Mouse (Mus musculus) heart, embryonic 13.5 days (tissue): ENCODE data around the gene Tsc1. TPM values are rescaled to one million over a fixed set of nuclear protein-coding genes. Genes with fewer than 3 reads are reported as not detected.

ENCODE experiments used
- ATAC-seq: fragments of 200-750 bp; cut with Nextera tagmentation; 2 replicates; pipeline ENCODE4 v1.8.0; 2017; ENCODE audit warnings: moderate TSS enrichment; ENCODE audit not compliant: insufficient number of reproducible peaks, low FRiP score, low TSS enrichment; ENCODE audit errors: extremely low read depth
- H3K27ac ChIP-seq: fragments of 300-500 bp; sonication (generic); replicated peaks from 2 replicates; pipeline ENCODE4 v1.5.1; 2015; ENCODE audit warnings: moderate library complexity, mild to moderate bottlenecking, inconsistent platforms
- H3K27me3 ChIP-seq: fragments of 300-500 bp; sonication (generic); replicated peaks from 2 replicates; pipeline ENCODE4 v1.6.1; 2015; ENCODE audit warnings: mild to moderate bottlenecking, inconsistent platforms
- H3K36me3 ChIP-seq: fragments of 300-500 bp; sonication (generic); 2 replicates; pipeline ENCODE4 v1.6.1; 2015; ENCODE audit warnings: mild to moderate bottlenecking, inconsistent platforms
- H3K4me1 ChIP-seq: fragments of 300-500 bp; sonication (generic); 2 replicates; pipeline ENCODE4 v1.6.1; 2015; ENCODE audit warnings: inconsistent platforms
- H3K4me2 ChIP-seq: fragments of 300-500 bp; sonication (generic); 2 replicates; pipeline ENCODE4 v1.6.1; 2015; ENCODE audit warnings: inconsistent platforms, mild to moderate bottlenecking, moderate library complexity
- H3K4me3 ChIP-seq: fragments of 300-500 bp; sonication (generic); 2 replicates; pipeline ENCODE4 v1.5.1; 2015; ENCODE audit warnings: moderate library complexity, mild to moderate bottlenecking, inconsistent platforms
- H3K9ac ChIP-seq: fragments of 300-500 bp; sonication (generic); 2 replicates; pipeline ENCODE4 v1.6.1; 2015; ENCODE audit warnings: inconsistent platforms, mild to moderate bottlenecking, moderate library complexity
- H3K9me3 ChIP-seq: fragments of 300-500 bp; sonication (generic); 2 replicates; pipeline ENCODE4 v1.6.1; 2016; ENCODE audit warnings: inconsistent platforms
- WGBS: fragments of 180-500 bp; shearing (Covaris S2); methylation state at CpG from one replicate; pipeline ENCODE4 v1.1.7; 2015; ENCODE audit warnings: mixed read lengths; 5-methylcytosine and 5-hydroxymethylcytosine counted together
- polyA plus RNA-seq: library from polyadenylated mRNA; unstranded; fragments of >200 nt; fragmentation: Nextera tagmentation; extraction: Ambion mirVana; gene quantifications from 2 replicates; pipeline ENCODE4 v1.2.1, GENCODE M21; 2015

Gene Tsc1
- polyA plus RNA-seq, 1 experiment from 2014 or later = 16.2 TPM

DNA sequence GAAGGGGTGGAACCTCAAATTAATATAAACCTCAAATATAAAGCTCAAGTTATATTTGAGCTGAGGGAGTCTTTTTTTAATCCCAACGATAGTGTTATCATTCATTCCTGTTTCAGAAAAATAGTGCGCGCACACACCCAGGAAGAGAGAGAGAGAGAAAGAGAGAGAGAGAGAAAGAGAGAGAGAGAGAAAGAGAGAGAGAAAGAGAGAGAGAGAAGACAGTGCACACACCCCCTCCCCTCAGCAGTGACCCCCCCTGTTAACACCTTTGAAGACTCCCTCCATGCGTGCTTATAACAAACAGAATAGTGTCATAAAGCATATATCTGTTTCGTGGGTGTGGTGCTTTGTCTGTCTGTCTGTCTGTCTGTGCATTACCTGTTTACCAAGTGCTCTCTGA, 37.5 kb upstream of the Tsc1 start:
- no peak overlapping the region for H3K27ac ChIP-seq
- no peak overlapping the region for H3K4me2 ChIP-seq
- WGBS = 83% methylated on average over 5 of the region's 5 CpGs
- no peak overlapping the region for H3K9ac ChIP-seq
- H3K27me3 ChIP-seq = no peaks in the 10 kb centered on the region
- H3K36me3 ChIP-seq = no peaks in the 10 kb centered on the region
- H3K4me3 ChIP-seq = no peak overlapping the region
- peaks cover 48% of the 10 kb centered on the region for H3K4me1 ChIP-seq
- no peak for ATAC-seq
- H3K9me3 ChIP-seq = no peaks in the 10 kb centered on the region

DNA sequence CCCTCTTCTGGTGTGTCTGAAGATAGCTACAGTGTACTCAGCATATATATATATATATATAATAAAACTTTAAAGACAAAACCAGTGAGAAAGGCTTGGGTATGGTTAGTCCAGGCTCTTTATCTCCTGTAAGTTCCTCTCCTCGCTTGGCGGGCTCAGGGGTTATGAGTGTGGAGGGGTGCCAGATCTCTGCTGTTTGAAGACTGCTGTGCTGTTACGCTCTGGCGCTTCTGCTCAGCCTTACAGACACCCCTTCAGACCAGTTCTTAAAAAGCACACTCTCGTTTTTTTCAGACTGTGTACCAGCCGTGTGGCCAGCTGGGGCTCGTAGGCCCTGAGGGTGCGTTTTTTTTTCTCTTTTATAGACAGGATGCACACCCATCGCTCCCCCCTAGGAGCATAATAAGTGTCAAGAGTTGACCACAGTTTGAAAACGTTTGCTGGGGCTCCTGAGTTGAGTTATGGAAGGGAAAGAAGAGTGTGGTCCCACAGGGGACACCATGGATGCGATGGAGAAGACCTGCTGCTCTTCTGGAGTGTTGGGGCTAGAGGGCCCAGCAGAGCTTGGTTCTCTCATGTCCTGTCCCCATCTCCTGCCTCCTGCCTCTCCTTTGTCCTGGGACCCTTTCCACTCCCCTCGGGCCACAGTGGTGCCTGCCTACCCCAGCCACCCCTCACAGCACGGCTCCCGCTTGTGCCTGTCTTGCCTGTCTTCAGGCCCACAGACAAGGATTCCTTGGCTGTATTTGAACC, 35.1 kb upstream of the Tsc1 start:
- 73% methylated on average over 14 of the region's 14 CpGs for WGBS
- H3K4me2 ChIP-seq = no peak overlapping the region
- no peak for ATAC-seq
- H3K9me3 ChIP-seq = no peaks in the 10 kb centered on the region
- peaks cover 32% of the 10 kb centered on the region for H3K4me1 ChIP-seq
- H3K9ac ChIP-seq = no peak overlapping the region
- no peaks in the 10 kb centered on the region for H3K27me3 ChIP-seq
- H3K27ac ChIP-seq = no peak overlapping the region
- no peak overlapping the region for H3K4me3 ChIP-seq
- no peaks in the 10 kb centered on the region for H3K36me3 ChIP-seq

DNA sequence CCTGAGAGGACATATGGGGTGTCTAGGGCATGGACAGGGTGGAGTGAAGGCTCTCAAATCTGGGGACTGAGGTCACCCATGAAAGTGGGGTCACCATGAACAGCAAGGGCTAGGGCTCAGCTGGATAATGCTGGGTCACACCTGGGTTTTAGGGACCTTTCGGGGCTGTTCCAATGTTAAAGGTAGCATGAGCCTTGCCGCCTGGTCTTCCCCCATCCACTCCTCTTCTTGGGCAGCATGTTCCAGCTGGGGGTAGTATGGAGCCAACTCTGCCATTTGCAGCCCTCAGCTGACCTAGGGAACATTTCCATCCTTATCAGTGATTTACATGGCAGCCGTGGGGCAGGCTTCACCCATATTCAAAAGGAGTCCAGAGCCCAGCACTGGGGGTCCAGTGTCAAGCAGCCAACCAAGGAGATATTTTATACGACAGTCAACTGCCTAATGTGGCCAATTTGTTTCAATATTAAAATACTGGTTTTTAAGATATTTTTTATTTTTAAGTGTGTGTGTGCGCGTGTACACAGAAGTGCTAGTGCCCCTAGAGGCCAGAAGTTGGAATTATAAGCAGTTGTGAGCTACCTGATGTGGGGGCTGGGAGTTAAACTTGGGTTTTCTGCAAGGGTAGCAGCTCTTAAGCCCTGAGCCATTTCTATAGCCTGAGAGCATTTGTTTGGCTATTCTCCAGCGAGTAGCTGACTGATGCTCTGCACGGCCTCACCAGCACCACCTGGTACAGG, 34.3 kb upstream of the Tsc1 start:
- no peaks in the 10 kb centered on the region for H3K36me3 ChIP-seq
- no peak for ATAC-seq
- H3K9me3 ChIP-seq = no peaks in the 10 kb centered on the region
- H3K4me2 ChIP-seq = no peak overlapping the region
- H3K4me1 ChIP-seq = peaks cover 29% of the 10 kb centered on the region
- 57% methylated on average over 8 of the region's 8 CpGs for WGBS
- no peak overlapping the region for H3K9ac ChIP-seq
- H3K27me3 ChIP-seq = no peaks in the 10 kb centered on the region
- H3K27ac ChIP-seq = no peak overlapping the region
- no peak overlapping the region for H3K4me3 ChIP-seq

DNA sequence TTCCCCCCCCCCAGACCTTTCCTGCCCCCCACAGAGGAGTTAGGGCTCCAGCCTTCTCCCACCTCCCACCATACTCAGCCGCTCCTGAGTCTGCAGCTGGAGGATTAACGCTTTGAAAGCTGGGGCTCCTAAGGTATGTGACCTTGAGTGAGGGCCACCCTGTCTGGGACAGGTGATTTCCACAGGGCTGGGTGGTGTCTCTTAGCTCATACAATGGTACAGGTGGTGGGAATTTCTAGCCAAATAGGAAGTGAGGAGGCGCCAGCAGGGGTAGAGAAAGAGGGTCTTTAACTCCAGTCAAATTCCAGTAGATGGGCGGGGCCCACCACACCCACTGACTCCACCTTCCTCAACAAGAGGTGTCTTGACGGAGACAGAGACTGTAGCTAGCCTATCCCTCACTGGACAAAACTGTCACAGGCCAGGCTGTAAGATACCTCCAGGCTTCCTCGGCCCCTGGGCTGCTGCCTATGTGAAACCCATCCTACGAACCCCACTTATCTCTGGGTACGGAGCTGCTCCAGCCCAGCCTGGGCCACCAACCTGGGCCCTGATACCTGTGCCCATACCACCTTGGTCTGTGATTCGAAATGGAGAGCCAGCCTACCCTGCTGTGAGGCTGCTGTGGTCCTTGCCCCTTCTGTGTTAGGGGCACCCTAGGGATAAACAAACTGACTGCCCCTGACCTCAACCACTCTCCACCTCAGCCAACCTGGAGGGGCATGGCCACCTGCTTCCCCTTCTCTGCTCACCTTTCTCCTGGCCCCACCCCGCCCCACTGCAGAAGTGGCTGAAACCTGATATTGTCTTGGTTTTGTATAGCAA, 33.5 kb upstream of the Tsc1 start:
- Histone ChIP-seq H3K9me3 (no peaks in the 10 kb centered on the region), H3K9ac (no peak overlapping the region), H3K4me1 (peaks cover 21% of the 10 kb centered on the region), H3K4me2 (no peak overlapping the region), H3K36me3 (no peaks in the 10 kb centered on the region), H3K27me3 (no peaks in the 10 kb centered on the region), H3K4me3 (no peak overlapping the region), H3K27ac (no peak overlapping the region)
- ATAC-seq = no peak
- WGBS = 42% methylated on average over 10 of the region's 10 CpGs

DNA sequence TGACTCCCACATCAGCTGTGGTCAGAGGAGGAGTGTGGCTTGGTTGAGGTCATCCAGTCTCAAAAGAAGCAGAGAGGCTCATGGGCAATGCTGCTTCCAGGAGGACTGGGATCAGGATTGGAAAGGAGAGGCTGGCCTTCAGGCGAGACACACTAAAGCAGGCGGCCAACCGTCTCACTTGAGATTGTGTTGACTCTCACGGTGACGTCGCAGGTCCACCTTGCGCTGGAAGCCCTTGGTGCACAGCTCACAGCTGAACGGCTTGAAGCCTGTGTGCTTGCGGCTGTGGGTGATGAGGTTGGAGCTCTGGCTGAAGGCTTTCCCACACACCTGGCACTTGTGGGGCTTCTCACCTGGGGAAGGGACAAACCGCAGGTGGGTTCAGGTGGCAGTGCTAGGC, 31.2 kb upstream of the Tsc1 start:
- H3K4me3 ChIP-seq = no peak overlapping the region
- H3K9me3 ChIP-seq = no peaks in the 10 kb centered on the region
- H3K4me1 ChIP-seq = peaks cover 19% of the 10 kb centered on the region; the same call in 1 of the 2 replicates
- 68% methylated on average over 10 of the region's 10 CpGs for WGBS
- no peak overlapping the region for H3K4me2 ChIP-seq
- H3K36me3 ChIP-seq = no peaks in the 10 kb centered on the region
- no peak overlapping the region for H3K9ac ChIP-seq
- H3K27ac ChIP-seq = no peak overlapping the region
- ATAC-seq = no peak
- peaks cover 9% of the 10 kb centered on the region for H3K27me3 ChIP-seq

DNA sequence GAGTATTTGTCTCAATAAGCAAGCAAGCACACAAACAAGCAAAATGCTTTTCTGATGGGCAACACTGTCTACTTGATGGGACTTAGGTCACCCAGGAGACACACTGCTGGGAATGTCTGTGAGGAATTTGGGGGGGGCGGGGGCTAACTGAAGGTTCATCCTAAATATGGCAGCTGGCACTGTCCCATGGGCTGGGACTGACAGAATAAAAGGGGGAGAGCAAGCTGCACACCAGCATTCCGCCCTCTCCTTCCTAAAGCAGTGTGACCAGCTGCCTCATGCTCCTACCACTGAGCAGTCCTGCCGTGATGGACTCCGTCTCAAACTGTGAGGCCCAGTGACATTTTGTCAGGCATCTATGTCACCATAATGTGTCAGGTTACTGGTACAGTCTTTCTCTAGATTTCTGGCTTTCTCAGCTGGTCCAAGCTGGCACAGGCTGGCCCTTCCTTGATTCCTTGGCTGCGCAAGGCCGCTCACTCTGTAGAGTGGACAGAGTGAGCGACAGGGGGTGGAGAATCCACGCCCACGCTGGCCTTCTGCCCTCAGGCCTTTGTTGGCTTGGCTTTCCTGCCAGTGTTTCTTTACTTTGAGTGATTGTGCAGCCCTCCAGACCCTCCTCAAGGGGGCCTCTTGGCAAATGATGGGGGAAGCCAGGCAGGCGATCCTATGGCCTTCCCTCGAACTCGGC, 30.2 kb upstream of the Tsc1 start:
- H3K27me3 ChIP-seq = peaks cover 10% of the 10 kb centered on the region
- no peak for ATAC-seq
- H3K4me1 ChIP-seq = peaks cover 18% of the 10 kb centered on the region; the same call in 1 of the 2 replicates
- H3K27ac ChIP-seq = no peak overlapping the region
- H3K4me2 ChIP-seq = no peak overlapping the region
- H3K9me3 ChIP-seq = no peaks in the 10 kb centered on the region
- WGBS = 80% methylated on average over 12 of the region's 12 CpGs
- no peaks in the 10 kb centered on the region for H3K36me3 ChIP-seq
- H3K9ac ChIP-seq = no peak overlapping the region
- H3K4me3 ChIP-seq = no peak overlapping the region

DNA sequence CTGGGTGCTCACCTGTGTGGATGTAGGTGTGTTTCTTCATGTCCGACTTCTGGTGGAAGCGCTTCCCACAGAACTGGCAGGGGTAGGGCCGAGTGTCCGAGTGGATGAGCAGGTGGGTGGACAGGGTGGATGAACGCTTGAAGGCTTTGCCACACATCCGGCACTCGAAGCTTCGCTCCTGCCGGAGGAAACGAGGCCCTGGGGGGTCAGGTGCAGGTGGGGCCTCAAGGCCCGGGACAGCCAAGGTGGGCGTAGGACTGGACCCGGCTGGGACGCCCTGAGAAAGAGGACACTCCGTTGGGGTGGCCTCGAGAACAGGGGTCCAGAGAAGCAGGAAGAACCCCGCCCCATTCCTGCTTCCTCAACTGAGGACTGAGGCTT, 29.6 kb upstream of the Tsc1 start:
- peaks cover 16% of the 10 kb centered on the region for H3K4me1 ChIP-seq
- H3K9me3 ChIP-seq = no peaks in the 10 kb centered on the region
- no peak overlapping the region for H3K9ac ChIP-seq
- no peak overlapping the region for H3K4me3 ChIP-seq
- no peak overlapping the region for H3K4me2 ChIP-seq
- ATAC-seq = no peak
- 87% methylated on average over 17 of the region's 17 CpGs for WGBS
- no peak overlapping the region for H3K27ac ChIP-seq
- H3K36me3 ChIP-seq = no peaks in the 10 kb centered on the region
- peaks cover 10% of the 10 kb centered on the region for H3K27me3 ChIP-seq

DNA sequence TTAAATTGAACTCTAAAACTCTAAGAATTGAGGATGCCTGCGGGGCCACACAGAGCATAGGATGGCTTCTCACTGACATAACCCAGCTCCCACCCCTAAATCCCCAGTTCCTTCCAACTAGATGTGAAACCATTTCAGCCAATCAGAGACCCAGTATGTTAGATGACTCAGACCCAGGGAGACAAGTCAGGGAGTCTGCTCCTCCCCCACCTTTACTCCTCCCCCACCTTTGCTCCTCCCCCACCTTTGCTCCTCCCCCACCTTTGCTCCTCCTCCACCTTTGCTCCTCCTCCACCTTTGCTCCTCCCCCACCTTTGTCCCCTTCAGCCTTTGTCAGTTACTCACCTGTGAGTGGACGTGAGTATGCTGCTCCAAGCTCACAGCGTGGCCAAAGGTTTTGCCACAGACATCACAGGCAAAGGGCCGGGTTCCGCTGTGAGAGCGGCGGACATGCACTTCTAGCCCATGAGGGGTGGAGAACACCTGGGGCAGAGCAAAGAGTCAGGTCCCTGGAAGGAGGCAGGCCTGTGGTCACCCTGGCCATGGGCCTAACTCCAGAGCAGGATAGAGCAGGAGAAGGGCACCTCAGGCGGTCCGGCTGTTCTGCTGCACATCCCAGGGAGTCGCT, 28.5 kb upstream of the Tsc1 start:
- no peak overlapping the region for H3K4me2 ChIP-seq
- H3K36me3 ChIP-seq = no peaks in the 10 kb centered on the region
- H3K9ac ChIP-seq = no peak overlapping the region
- ATAC-seq = no peak
- H3K4me1 ChIP-seq = peaks cover 20% of the 10 kb centered on the region
- H3K9me3 ChIP-seq = no peaks in the 10 kb centered on the region
- no peak overlapping the region for H3K27ac ChIP-seq
- peaks cover 10% of the 10 kb centered on the region for H3K27me3 ChIP-seq
- WGBS = 64% methylated on average over 10 of the region's 10 CpGs
- H3K4me3 ChIP-seq = no peak overlapping the region

DNA sequence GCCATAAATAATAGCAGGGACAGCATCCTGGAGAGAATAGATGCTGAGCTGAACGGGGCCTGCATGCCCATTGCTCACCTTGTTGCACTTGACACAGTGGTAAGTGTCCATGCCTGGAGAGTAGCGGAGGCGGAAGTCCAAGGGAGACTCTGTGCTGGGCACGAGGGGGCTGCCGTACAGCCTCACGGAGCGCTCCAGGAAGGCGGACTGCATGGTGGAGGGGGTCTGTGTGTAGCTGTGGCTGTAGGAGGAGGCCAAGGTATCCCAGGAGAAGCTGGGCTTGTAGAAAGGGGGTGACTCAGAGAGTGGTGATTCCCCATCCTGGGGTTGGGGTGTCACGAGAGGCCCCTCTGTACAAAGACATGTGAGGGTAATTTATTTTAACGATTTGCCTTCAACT, 27.4 kb upstream of the Tsc1 start:
- Histone ChIP-seq H3K4me2 (no peak overlapping the region), H3K36me3 (no peaks in the 10 kb centered on the region), H3K27me3 (peaks cover 10% of the 10 kb centered on the region), H3K4me3 (no peak overlapping the region), H3K27ac (no peak overlapping the region), H3K9me3 (no peaks in the 10 kb centered on the region), H3K4me1 (peaks cover 23% of the 10 kb centered on the region), H3K9ac (no peak overlapping the region)
- 90% methylated on average over 10 of the region's 10 CpGs for WGBS
- ATAC-seq = no peak

DNA sequence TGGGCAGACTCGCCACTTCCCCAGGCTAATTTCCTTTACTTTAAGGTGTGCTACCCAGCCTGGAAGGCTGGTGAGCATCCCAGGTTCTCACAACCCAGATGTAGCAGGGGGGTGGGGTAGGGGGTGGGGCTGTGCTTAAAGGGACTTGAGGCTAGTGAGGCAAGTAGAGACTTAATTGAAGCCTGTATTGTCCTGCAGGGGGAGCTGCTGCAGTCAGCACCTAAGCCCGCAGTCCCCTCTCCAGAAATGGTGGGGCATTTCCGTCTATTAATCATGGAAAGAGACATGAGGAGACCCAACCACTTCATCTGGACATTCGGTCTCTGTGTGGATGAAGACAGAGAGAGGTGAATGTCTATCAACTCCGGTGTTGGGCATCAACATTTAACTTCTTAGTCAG, 24.7 kb upstream of the Tsc1 start:
- H3K36me3 ChIP-seq = no peaks in the 10 kb centered on the region
- peaks cover 18% of the 10 kb centered on the region for H3K4me1 ChIP-seq
- peak overlapping the region; percentile 51 for H3K4me2 ChIP-seq
- H3K9ac ChIP-seq = peak overlapping the region; percentile 17; the same call in 1 of the 2 replicates
- WGBS = 39% methylated on average over 5 of the region's 5 CpGs
- H3K9me3 ChIP-seq = no peaks in the 10 kb centered on the region
- peak overlapping the region; percentile 69; the same call in 1 of the 2 replicates for H3K27ac ChIP-seq
- peaks cover 31% of the 10 kb centered on the region for H3K27me3 ChIP-seq
- peak overlapping the region; percentile 14; the same call in 1 of the 2 replicates for H3K4me3 ChIP-seq
- ATAC-seq = no peak
